Mouse (Mus musculus) C2C12 (cell line): ENCODE data around the gene Tex2. TPM values are rescaled to one million over a fixed set of nuclear protein-coding genes. Genes with fewer than 3 reads are reported as not detected.

Experiments
- H3K27me3 ChIP-seq: one replicate; pipeline ENCODE4 v1.6.1; 2011; ENCODE audit not compliant: control insufficient read depth, insufficient read depth, insufficient read length
- H3K36me3 ChIP-seq: one replicate; pipeline ENCODE4 v1.6.1; 2011; ENCODE audit not compliant: control insufficient read depth, insufficient read depth
- H3K4me3 ChIP-seq: one replicate; pipeline ENCODE4 v1.5.1; 2011; ENCODE audit warnings: mild to moderate bottlenecking, control low read depth; ENCODE audit not compliant: poor library complexity, insufficient read depth, severe bottlenecking
- H3K79me2 ChIP-seq: one replicate; pipeline ENCODE4 v1.6.1; 2011; ENCODE audit not compliant: control insufficient read depth, insufficient read depth
- H3K79me3 ChIP-seq: one replicate; pipeline ENCODE4 v1.6.1; 2011; ENCODE audit warnings: low read depth, control low read depth
- H3ac ChIP-seq: one replicate; pipeline ENCODE3; 2011; ENCODE audit warnings: low read depth; ENCODE audit not compliant: control insufficient read depth, insufficient read length
- CEBPB ChIP-seq: IDR thresholded peaks from one replicate; pipeline ENCODE4 v1.6.1; 2011; ENCODE audit warnings: low read depth, mild to moderate bottlenecking, control low read depth, moderate library complexity
- CTCF ChIP-seq: IDR thresholded peaks from one replicate; pipeline ENCODE4 v1.5.1; 2011; ENCODE audit not compliant: control insufficient read depth, insufficient read depth, insufficient read length
- FOSL1 ChIP-seq: IDR thresholded peaks from one replicate; pipeline ENCODE4 v1.8.0; 2011; ENCODE audit warnings: mild to moderate bottlenecking, low read length; ENCODE audit not compliant: poor library complexity, insufficient read depth, severe bottlenecking
- MAX ChIP-seq: IDR thresholded peaks from one replicate; pipeline ENCODE4 v1.6.1; 2011; ENCODE audit warnings: mild to moderate bottlenecking, control low read depth
- MYOD1 ChIP-seq: IDR thresholded peaks from one replicate; pipeline ENCODE4 v1.6.1; 2011; ENCODE audit warnings: low read depth; ENCODE audit not compliant: control insufficient read depth, insufficient read length
- MYOG ChIP-seq: IDR thresholded peaks from one replicate; pipeline ENCODE4 v1.6.1; 2011; ENCODE audit not compliant: control insufficient read depth, insufficient read length; ENCODE audit errors: extremely low read depth
- USF1 ChIP-seq: IDR thresholded peaks from one replicate; pipeline ENCODE4 v1.6.1; 2011; ENCODE audit warnings: low read depth, mild to moderate bottlenecking, control low read depth, moderate library complexity
- polyA plus RNA-seq: library from polyadenylated mRNA; unstranded; fragments of >200 nt; fragmentation: generic; extraction: Trizol; gene quantifications from one replicate; pipeline ENCODE4 v1.2.1, GENCODE M21; 2012; ENCODE audit warnings: missing spikeins

The Tex2 gene
- polyA plus RNA-seq, 1 experiment, result 5.9 TPM

DNA sequence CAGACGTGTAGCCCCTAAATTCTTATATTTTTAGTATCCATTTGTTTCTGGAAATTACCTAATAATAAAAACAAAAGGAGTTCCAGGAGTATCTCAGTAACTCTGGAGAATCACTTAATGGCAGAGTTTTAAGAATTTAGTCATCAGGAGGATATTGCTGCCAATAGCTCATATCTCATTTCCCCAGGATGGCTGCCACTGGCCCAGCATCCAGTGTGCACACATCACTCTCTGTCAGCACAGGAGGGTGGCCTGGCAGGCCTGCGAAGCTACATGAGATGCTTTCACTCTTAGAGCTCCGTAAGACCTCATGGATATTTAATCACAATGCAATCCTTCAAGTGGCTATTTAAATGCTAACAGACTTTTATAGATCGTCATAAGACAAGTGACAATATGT, 91.6 kb downstream of the Tex2 start:
- H3ac ChIP-seq, result no peak overlapping the region
- H3K27me3 ChIP-seq, result no peaks in the 10 kb centered on the region
- H3K79me3 ChIP-seq, result no peaks in the 10 kb centered on the region
- no peaks in the 10 kb centered on the region for H3K36me3 ChIP-seq
- TF ChIP-seq USF1, result no peak
- H3K79me2 ChIP-seq, result no peaks in the 10 kb centered on the region
- H3K4me3 ChIP-seq, result no peak overlapping the region

DNA sequence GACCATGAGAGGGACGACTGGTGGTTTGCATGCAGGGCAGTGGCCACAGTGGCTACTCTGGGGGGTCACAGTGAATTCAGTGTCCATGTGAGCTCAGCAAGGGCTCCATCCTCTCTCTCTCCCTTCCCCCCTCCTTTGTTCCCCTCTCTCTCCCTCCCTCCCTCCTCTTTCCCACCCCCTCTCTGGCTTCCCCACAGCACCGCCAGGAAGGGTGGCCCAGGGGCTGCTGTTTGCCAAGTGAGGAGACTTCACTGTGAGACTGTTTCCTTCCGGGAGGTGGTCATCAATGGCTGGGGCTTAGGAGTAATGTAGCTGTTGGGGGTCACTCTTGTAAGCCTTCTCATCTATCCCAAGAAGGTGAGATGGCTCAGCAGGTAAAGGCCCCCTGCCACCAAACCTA, 92.8 kb downstream of the Tex2 start:
- Histone ChIP-seq H3K4me3 (no peak overlapping the region), H3K79me3 (no peaks in the 10 kb centered on the region), H3K36me3 (no peaks in the 10 kb centered on the region), H3K79me2 (no peaks in the 10 kb centered on the region), H3ac (no peak overlapping the region), H3K27me3 (no peaks in the 10 kb centered on the region)
- TF ChIP-seq USF1 (no peak), MAX (no peak), MYOG (no peak), FOSL1 (no peak), CTCF (no peak), MYOD1 (no peak), CEBPB (no peak)

DNA sequence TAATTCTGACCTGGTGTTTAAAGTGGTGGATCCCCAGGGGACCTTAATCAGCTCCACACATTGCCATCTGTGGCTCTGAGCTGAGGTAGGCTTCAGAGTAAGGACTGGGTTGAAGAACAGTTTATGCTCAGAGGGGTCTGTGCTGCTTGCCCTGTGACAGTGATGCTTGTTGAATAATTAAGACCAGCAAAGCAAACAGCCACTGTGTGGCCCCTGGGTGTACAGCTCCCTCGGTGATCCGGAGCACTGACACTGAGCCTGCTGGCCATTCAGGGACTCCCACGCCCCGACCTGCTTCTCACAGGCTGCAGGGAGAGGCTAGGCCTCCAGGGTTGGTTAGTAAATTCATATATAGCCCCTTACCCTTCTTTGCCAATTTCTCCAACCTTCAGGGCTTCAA, 93.7 kb downstream of the Tex2 start:
- Histone ChIP-seq H3K79me3 (no peaks in the 10 kb centered on the region), H3K79me2 (no peaks in the 10 kb centered on the region), H3ac (no peak overlapping the region), H3K4me3 (no peak overlapping the region), H3K36me3 (no peaks in the 10 kb centered on the region), H3K27me3 (no peaks in the 10 kb centered on the region)
- no peak for TF ChIP-seq MYOG
- no peak for TF ChIP-seq USF1
- no peak for TF ChIP-seq CTCF
- no peak for TF ChIP-seq MYOD1
- no peak for TF ChIP-seq MAX

DNA sequence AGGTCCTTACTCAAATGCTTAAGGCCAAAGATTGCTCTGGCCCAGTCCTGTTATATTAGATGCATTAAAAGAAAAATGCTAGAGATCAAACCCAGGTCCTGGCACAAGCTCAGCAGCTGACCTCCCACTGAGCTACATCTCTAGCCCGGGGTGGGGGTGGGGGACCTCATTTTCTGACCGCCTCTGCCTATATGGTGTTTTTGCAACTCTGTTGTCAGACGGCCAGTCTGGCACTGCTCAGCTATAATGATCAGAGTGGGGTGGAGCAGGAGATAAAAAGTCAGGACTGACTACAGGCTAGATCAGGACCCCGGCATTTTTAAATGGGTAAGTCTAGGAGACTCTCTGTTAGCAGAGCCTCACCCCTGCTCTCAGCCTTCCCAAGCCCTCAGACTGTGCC, 94.8 kb downstream of the Tex2 start:
- H3K4me3 ChIP-seq, result no peak overlapping the region
- TF ChIP-seq MYOD1, result no peak
- TF ChIP-seq USF1, result no peak
- TF ChIP-seq MAX, result no peak
- TF ChIP-seq CEBPB, result no peak
- no peak for TF ChIP-seq CTCF
- no peak for TF ChIP-seq MYOG
- TF ChIP-seq FOSL1, result no peak
- H3K79me2 ChIP-seq, result no peaks in the 10 kb centered on the region
- no peaks in the 10 kb centered on the region for H3K27me3 ChIP-seq
- no peaks in the 10 kb centered on the region for H3K79me3 ChIP-seq
- no peaks in the 10 kb centered on the region for H3K36me3 ChIP-seq
- no peak overlapping the region for H3ac ChIP-seq

DNA sequence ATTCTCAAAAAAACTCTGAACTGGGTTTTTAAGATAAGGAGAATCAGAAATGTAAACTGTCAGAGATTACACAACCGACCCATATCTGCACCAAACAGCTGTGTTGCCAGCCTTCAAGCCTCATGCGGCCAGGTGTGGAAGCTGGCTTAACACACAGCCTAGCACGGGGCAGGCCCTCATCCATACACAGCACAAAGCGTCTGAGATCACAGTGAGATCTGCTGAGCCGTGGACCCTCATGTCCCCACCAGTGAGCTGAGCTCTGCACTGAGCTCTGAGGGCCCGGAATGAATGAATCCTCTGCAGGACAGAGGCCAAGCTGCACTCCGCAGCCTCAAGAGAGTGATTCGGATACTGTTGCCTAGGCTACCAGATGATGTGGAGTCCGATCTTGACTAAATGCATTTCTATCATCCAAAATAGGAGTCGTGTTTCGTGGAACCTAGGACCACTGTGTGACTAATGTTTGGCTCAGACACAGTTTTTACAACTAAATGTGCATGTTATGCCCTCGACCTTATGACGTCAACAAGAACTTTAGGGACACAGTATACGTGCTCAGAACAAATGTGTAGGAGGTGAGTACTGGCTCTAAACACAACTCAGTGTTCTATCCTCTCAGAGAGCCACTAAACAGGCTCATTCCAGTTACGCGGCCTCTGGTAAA, 98.0 kb downstream of the Tex2 start:
- H3ac ChIP-seq, result no peak overlapping the region
- no peak overlapping the region for H3K4me3 ChIP-seq
- TF ChIP-seq FOSL1 (no peak), CTCF (no peak), CEBPB (no peak), USF1 (no peak), MYOD1 (no peak), MYOG (no peak), MAX (no peak)
- no peaks in the 10 kb centered on the region for H3K79me3 ChIP-seq
- H3K36me3 ChIP-seq, result no peaks in the 10 kb centered on the region
- no peaks in the 10 kb centered on the region for H3K27me3 ChIP-seq
- no peaks in the 10 kb centered on the region for H3K79me2 ChIP-seq

DNA sequence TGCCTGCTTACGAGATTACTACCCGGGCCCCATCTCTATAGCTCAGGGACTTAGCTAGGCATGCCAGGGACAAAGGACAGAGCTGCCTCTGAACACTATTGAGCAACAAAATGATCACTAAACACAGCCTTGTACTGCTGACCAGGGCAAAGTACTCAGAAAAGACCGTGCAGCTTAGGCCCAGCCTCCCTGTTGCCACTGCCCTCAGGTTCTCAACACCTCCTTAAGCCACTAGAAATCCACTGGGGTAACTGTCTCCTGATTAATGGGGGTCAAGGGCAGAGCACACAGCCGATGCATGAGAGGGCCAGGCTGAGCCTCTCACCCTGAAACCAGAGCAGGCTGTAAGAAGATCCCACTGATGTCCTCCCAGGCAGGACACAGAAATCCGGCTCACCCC, 98.8 kb downstream of the Tex2 start:
- H3K4me3 ChIP-seq, result no peak overlapping the region
- TF ChIP-seq FOSL1 (no peak), USF1 (no peak), CEBPB (no peak), MAX (no peak), MYOG (no peak), CTCF (no peak), MYOD1 (no peak)
- no peaks in the 10 kb centered on the region for H3K79me3 ChIP-seq
- no peak overlapping the region for H3ac ChIP-seq
- H3K79me2 ChIP-seq, result no peaks in the 10 kb centered on the region
- H3K27me3 ChIP-seq, result no peaks in the 10 kb centered on the region
- H3K36me3 ChIP-seq, result peaks cover 3% of the 10 kb centered on the region
